Mouse (Mus musculus): Measurements from ENCODE around the gene Fhl3. TPM values are rescaled to one million over a fixed set of nuclear protein-coding genes. Genes with fewer than 3 reads are reported as not detected.

The Fhl3 gene
- 100 to 1,000 TPM in 1 of 2 experiments, 10 to 100 TPM in 1; 77.3 to 100 TPM for polyA plus RNA-seq (2012; fragmentation: generic; extraction: Trizol)

DNA sequence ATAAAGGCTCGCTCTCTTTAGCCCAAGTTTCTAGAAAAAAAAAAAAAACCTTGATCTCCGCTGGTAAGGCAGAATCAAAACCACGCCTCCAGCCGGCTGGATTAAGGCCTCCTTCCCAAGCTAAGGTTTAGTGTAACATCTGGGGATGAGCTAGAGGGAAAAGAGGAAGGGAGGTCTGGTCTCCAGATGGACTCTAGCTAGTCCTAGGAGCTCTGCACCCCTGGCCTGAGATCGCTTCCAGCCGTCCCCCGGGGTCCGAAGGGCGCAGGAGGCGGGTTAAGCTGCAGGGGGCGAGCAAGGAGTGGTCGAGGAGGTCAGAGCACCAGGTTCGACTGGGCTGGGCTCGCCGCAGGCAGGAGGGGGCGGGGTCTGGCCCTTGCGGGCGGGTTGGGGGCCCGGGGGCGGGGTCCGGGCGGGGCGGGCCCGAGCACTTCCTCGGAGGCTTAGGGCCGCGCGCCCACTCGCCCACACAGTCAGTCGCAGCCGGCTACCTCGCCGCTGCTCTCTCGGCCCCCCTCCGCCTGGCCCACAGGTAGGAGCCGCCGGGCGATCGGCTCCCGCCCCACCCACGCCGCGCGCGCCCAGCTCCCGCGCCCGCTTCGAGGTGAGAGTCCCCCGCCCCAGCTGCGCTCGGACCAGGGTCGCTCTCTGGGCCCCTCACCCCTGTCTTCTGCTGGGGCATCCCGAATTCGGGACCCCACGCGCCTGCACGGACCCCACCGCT lies at the start of gene Fhl3:
Gene Fhl3, plus strand, starts transcription at position 454 of the 724 bp plus-strand sequence.

DNA sequence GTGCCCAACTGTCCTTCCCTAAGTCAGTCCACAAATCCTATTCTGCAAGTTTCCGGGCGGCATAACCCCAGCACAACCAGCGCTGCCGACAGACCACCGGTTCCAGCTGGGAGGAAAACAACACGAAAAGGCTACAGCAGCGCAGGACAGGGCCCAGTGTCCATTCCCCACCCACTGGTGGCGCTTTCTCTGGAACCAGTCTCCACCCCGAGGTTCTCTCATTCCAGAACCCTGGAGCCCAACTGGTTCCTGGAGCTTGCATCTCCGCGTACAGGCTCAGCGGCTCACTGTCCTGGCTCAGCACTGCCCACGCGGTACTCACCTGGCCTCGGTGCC lies 44.0 kb upstream of the Fhl3 start, which contains the start of gene Pou3f1:
Gene Pou3f1, plus strand, starts transcription at position 290 of the 336 bp plus-strand sequence.

GRCm38 (mm10) chr4:124693135-124693894 lies 7.2 kb upstream of the Fhl3 start, which contains the start of gene Utp11:
Utp11 (minus strand) TSS chr4:124693600.

GRCm38 (mm10) chr4:124714545-124715481 lies 14.3 kb downstream of the Fhl3 start, which contains the start of gene Sf3a3:
Sf3a3 (plus strand) TSS chr4:124714776.

DNA sequence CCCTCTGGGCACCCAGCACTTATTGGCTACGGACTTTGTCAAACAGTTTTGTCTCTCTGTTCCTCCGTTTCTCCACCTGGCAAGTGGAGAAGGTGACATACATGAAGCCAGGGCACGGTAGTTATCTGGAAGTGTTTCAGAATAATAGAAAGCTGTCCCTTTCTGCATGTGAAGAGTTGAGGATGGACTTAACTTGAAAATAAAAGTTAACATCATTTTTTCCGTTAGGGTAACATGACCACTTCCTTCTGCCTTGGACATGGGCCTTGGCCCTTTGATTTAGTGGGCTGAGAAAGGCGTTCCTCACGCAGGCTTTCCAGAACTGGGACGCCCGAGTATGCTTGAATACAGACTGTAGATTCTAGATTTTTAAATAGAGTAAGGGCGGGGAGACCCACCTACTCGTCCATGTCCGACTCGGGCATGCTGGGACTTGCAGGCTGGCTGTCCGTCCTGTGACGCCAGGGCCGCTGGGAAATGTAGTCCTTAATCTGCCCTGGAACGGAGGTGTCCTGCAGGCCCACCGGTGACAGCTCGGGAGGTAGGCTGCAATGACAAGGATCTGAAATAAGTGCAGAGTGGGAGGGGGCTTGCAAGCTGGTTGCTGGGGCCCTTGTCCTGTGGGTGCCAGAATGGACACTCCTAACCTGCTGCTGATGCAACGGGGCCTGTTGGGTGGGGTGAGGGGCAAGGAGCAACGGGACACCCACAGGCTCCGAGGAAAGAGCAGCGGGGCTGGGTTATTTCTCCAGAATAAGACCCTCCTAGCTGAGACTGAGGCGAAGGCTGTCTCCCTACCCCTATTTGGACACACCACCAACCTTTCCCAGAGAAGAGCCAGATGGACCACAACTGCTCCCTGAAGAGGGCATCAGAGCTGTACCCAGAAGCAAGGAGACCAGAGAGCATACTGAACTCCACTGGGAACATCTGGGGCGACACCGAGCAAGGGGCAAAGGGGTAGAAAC lies 41.2 kb downstream of the Fhl3 start, which contains the start of gene Inpp5b:
Gene Inpp5b, plus strand, starts transcription at position 475 of the 968 bp plus-strand sequence.

Other genes with a start within 250 kb of the Fhl3 start
- gene 3100002H09Rik, start 89.9 kb upstream of the Fhl3 start, polyA plus RNA-seq (2012; fragmentation: generic; extraction: Trizol), result not detected
- under 1 TPM; 0.01 to 0.08 TPM for gene Pou3f1, start 43.9 kb upstream of the Fhl3 start, polyA plus RNA-seq (2012; fragmentation: generic; extraction: Trizol)
- 10 to 100 TPM; 11.2 to 23.2 TPM for gene Utp11, start 7.1 kb upstream of the Fhl3 start, polyA plus RNA-seq (2012; fragmentation: generic; extraction: Trizol)
- 10 to 100 TPM; 16.8 to 46.6 TPM for gene Sf3a3, start 14.1 kb downstream of the Fhl3 start, polyA plus RNA-seq (2012; fragmentation: generic; extraction: Trizol)
- gene Inpp5b, start 41.1 kb downstream of the Fhl3 start, polyA plus RNA-seq (2012; fragmentation: generic; extraction: Trizol), result 10 to 100 TPM in 1 of 2 experiments, 1 to 10 TPM in 1; 2.3 to 15.3 TPM
- gene Mtf1, start 101.4 kb downstream of the Fhl3 start, polyA plus RNA-seq (2012; fragmentation: generic; extraction: Trizol), result 1 to 10 TPM; 4.3 to 6.6 TPM
- 10 to 100 TPM; 16.5 to 25.7 TPM for gene Yrdc, start 150.0 kb downstream of the Fhl3 start, polyA plus RNA-seq (2012; fragmentation: generic; extraction: Trizol)
- 100 to 1,000 TPM in 1 of 2 experiments, 10 to 100 TPM in 1; 69.5 to 108 TPM for gene 1110065P20Rik, start 150.5 kb downstream of the Fhl3 start, polyA plus RNA-seq (2012; fragmentation: generic; extraction: Trizol)
- gene Maneal, start 161.5 kb downstream of the Fhl3 start, polyA plus RNA-seq (2012; fragmentation: generic; extraction: Trizol), result not detected
- not detected for gene Epha10, start 180.2 kb downstream of the Fhl3 start, polyA plus RNA-seq (2012; fragmentation: generic; extraction: Trizol)
- 1 to 10 TPM in 1 of 2 experiments, under 1 TPM in 1; 0.81 to 6.4 TPM for gene 9930104L06Rik, start 236.3 kb downstream of the Fhl3 start, polyA plus RNA-seq (2012; fragmentation: generic; extraction: Trizol)
- gene Cdca8, start 238.6 kb downstream of the Fhl3 start, polyA plus RNA-seq (2012; fragmentation: generic; extraction: Trizol), result 10 to 100 TPM; 48.3 to 77.0 TPM

Data from C3H10T1/2 (cell line).